15 mouse cellular contexts compared by ENCODE assay signal in genomic region chr7:75522226-75522625, GRCm38 (mm10).
DNase-seq lines count a peak whose midpoint lies in the region; TF ChIP-seq lines count a peak whose summit lies in the region.
"Had no signal": no experiment of that assay in that cellular context is flagged by ENCODE, and none has a peak within 500 bp of the region (broad histone marks: within the 10 kb centered on the region; RNA-seq: fewer than 3 reads in every experiment).

No protein-coding gene starts in this region.

- DNase-seq in heart, adult 11 months = peak; percentile 62
- DNase-seq in heart, postnatal 4 days = no peak
- DNase-seq in left cerebral cortex, adult 2 months (ENCODE audit: extremely low spot score in 1 of 2, low spot score in 2 of 2) = no peak
- no peak for DNase-seq in left cerebral cortex, postnatal 4 days
- DNase-seq in A20 (ENCODE audit: low read depth, low spot score) = peak; percentile 37
- DNase-seq in induced T-regulatory cell, adult 2 months (ENCODE audit: low read depth) = peak; percentile 37
- DNase-seq in ovary, adult 18-20 months (ENCODE audit: low spot score) = no peak
- DNase-seq in thymus, postnatal 0 days (ENCODE audit: low spot score) = no peak
- DNase-seq: adrenal gland, postnatal 36 days; cerebellum, adult 9-10 months; lung, postnatal 14 days; thymus, postnatal 36 days had no signal

- no peak overlapping the region for H3K4me3 ChIP-seq in left cerebral cortex, adult 2 months
- H3K4me3 ChIP-seq: hindbrain, embryonic 10.5 days; intestine, embryonic 15.5 days; limb, embryonic 13.5 days had no signal

- H3K27ac ChIP-seq in left cerebral cortex, adult 2 months = no peak overlapping the region
- H3K27ac ChIP-seq: hindbrain, embryonic 10.5 days; intestine, embryonic 15.5 days; limb, embryonic 13.5 days had no signal

- peak; percentile 21 for TF ChIP-seq CTCF in left cerebral cortex, adult 2 months (IDR thresholded peaks at IDR 0.05)

- intact Hi-C loops in left cerebral cortex, adult 2 months (cut with DNase I) = no loop called here
- intact Hi-C loops in left cerebral cortex, postnatal 4 days (cut with DNase I) = no loop called here

Comparison
In these comparisons a context has a peak if more than half of its experiments do, and no peak if none do; other contexts are left out.
1. DNase-seq: peak in heart, adult 11 months (single experiment), A20 (single experiment) and induced T-regulatory cell, adult 2 months (single experiment); none in heart, postnatal 4 days (single experiment), left cerebral cortex, adult 2 months (0 of 2), left cerebral cortex, postnatal 4 days (single experiment), ovary, adult 18-20 months (single experiment) and thymus, postnatal 0 days (single experiment).